Comparison of ENCODE assay signal across 8 mouse cellular contexts in the genomic region with DNA sequence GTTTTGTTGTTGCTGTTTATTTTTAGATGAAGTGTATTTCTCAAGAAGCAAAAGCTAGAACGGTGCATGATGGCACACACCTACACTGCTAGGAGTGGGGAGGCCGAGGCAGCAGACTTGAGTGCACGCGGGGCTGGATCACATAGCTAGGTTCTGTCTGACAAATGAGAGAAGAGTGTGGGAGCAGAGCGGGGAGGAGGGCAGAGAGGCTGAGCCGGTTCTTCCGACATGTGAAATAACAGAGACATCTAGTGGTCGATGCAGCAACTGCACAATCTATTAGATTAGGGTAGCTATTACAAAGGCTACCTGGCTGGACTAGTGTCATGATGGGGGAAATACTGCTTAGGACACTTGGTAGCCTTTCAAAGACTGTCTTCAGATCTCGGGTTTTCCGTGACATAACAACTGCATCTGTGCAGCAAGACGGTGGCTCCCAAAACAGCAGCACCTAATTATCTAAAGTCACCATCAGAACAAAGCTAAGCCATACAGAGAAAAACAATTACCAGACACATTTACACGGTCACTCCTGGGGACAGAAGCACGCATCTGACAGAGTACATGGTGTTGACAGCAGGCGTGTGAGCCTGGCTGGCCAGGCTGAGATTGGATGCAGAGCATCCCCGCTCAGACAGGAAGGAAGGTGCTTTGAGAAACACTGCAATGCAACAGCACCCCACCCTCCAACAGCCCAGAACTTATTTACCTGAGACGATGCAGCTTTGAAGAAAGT. TPM values are rescaled to one million over a fixed set of nuclear protein-coding genes. Genes with fewer than 3 reads are reported as not detected.
DNase-seq lines count a peak whose midpoint lies in the region; ATAC-seq and TF ChIP-seq lines count a peak whose summit lies in the region.

No protein-coding gene starts in this region.

- H3K4me1 ChIP-seq in hindbrain, embryonic 10.5 days (replicated peaks): no peaks in the 10 kb centered on the region
- H3K4me1 ChIP-seq in lung, embryonic 14.5 days (ENCODE audit: insufficient read depth): no peaks in the 10 kb centered on the region

- H3K27me3 ChIP-seq in hindbrain, embryonic 10.5 days (ENCODE audit: insufficient read depth, poor library complexity, severe bottlenecking): no peaks in the 10 kb centered on the region
- no peaks in the 10 kb centered on the region for H3K27me3 ChIP-seq in lung, embryonic 14.5 days (ENCODE audit: insufficient read depth, low read length)

- TF ChIP-seq CTCF in layer of hippocampus, adult 2 months (conservative IDR thresholded peaks at IDR 0.05): peak; percentile 90
- peak; percentile 79 for TF ChIP-seq CTCF in lung, embryonic 14.5 days (IDR thresholded peaks at IDR 0.05; ENCODE audit: low read depth)

- DNase-seq in R1 (ENCODE audit: low read depth, low spot score): peak; percentile 82
- peak; percentile 84 to 85 for DNase-seq in cerebellum, postnatal 10 days
- peak; percentile 58 to 86 for DNase-seq in frontal cortex, adult 2 months (ENCODE audit: extremely low spot score in 1 of 2, low spot score in 1 of 2)
- DNase-seq in hindbrain, embryonic 10.5 days (ENCODE audit: low spot score): peak; percentile 50
- DNase-seq in layer of hippocampus, adult 2 months (ENCODE audit: low spot score in 2 of 2): peak; percentile 69 to 73
- peak; percentile 89 for DNase-seq in lung, embryonic 14.5 days
- peak; percentile 52 for DNase-seq in retina, adult 2 months (ENCODE audit: low read depth, low spot score)
- DNase-seq in urinary bladder, postnatal 10 days (ENCODE audit: low spot score): peak; percentile 19

- H3K9ac ChIP-seq in lung, embryonic 14.5 days: no peak overlapping the region

- no peak overlapping the region for H3K27ac ChIP-seq in hindbrain, embryonic 10.5 days
- peak overlapping the region; percentile 1; the same call in 1 of the 2 replicates for H3K27ac ChIP-seq in layer of hippocampus, adult 2 months
- no peak overlapping the region for H3K27ac ChIP-seq in lung, embryonic 14.5 days (ENCODE audit: low read depth)

- WGBS in hindbrain, embryonic 10.5 days: 58% methylated on average over 16 of the region's 16 CpGs
- 45% methylated on average over 16 of the region's 16 CpGs for WGBS in lung, embryonic 14.5 days

- ATAC-seq in lung, embryonic 14.5 days (ENCODE audit: insufficient read depth): peak; percentile 83; the same call in 1 of the 2 replicates

- no peak overlapping the region for H3K4me2 ChIP-seq in lung, embryonic 14.5 days

- no peaks in the 10 kb centered on the region for H3K9me3 ChIP-seq in hindbrain, embryonic 10.5 days
- H3K9me3 ChIP-seq in lung, embryonic 14.5 days (ENCODE audit: low read depth, low read length): no peaks in the 10 kb centered on the region

- H3K4me3 ChIP-seq in hindbrain, embryonic 10.5 days: no peak overlapping the region
- H3K4me3 ChIP-seq in layer of hippocampus, adult 2 months: no peak overlapping the region
- H3K4me3 ChIP-seq in lung, embryonic 14.5 days (ENCODE audit: low read depth, low read length): no peak overlapping the region

- peaks cover 79% of the 10 kb centered on the region for H3K36me3 ChIP-seq in hindbrain, embryonic 10.5 days
- H3K36me3 ChIP-seq in lung, embryonic 14.5 days (ENCODE audit: insufficient read depth): peaks cover 60% of the 10 kb centered on the region

RNA-seq across cellular contexts. Expression of gene Ltn1, which starts 38.4 kb away (rescaled TPM):
- 15.7 and 17.2 TPM in 2 replicates for polyA plus RNA-seq in frontal cortex, adult 2 months (2012; rRNA removed)
- polyA plus RNA-seq in hindbrain, embryonic 10.5 days (2016; fragmentation: Nextera tagmentation; extraction: Ambion mirVana): 27.6 and 30.6 TPM in 2 replicates
- 10 to 100 TPM; 45.3 to 45.7 TPM for total RNA-seq in layer of hippocampus, adult 2 months (2021)
- polyA plus RNA-seq in lung, embryonic 14.5 days (2014; fragmentation: Nextera tagmentation; extraction: Ambion mirVana): 35.1 and 35.4 TPM in 2 replicates

RNA-seq across cellular contexts. Expression of gene N6amt1, which starts 40.0 kb away (rescaled TPM):
- 18.1 and 22.9 TPM in 2 replicates for polyA plus RNA-seq in frontal cortex, adult 2 months (2012; rRNA removed)
- 16.1 and 17.7 TPM in 2 replicates for polyA plus RNA-seq in hindbrain, embryonic 10.5 days (2016; fragmentation: Nextera tagmentation; extraction: Ambion mirVana)
- total RNA-seq in layer of hippocampus, adult 2 months (2021): 10 to 100 TPM; 19.7 to 20.8 TPM
- 27.1 and 27.5 TPM in 2 replicates for polyA plus RNA-seq in lung, embryonic 14.5 days (2014; fragmentation: Nextera tagmentation; extraction: Ambion mirVana)

RNA-seq across cellular contexts. Expression of gene Rwdd2b, which starts 46.4 kb away (rescaled TPM):
- 10.5 and 11.6 TPM in 2 replicates for polyA plus RNA-seq in frontal cortex, adult 2 months (2012; rRNA removed)
- 12.0 and 12.1 TPM in 2 replicates for polyA plus RNA-seq in hindbrain, embryonic 10.5 days (2016; fragmentation: Nextera tagmentation; extraction: Ambion mirVana)
- 10 to 100 TPM; 11.0 to 11.9 TPM for total RNA-seq in layer of hippocampus, adult 2 months (2021)
- polyA plus RNA-seq in lung, embryonic 14.5 days (2014; fragmentation: Nextera tagmentation; extraction: Ambion mirVana): 10.8 and 11.4 TPM in 2 replicates

Comparison
In these comparisons a context has a peak if more than half of its experiments do, and no peak if none do; other contexts are left out.
1. DNase-seq: peak in every context shown above with its lines; median percentile 89 in lung, embryonic 14.5 days; 84 in cerebellum, postnatal 10 days; 82 in R1; 72 in frontal cortex, adult 2 months; 71 in layer of hippocampus, adult 2 months; 52 in retina, adult 2 months; 50 in hindbrain, embryonic 10.5 days; 19 in urinary bladder, postnatal 10 days.